Mouse (Mus musculus): Measurements from ENCODE around the gene Rbm47. TPM values are rescaled to one million over a fixed set of nuclear protein-coding genes. Genes with fewer than 3 reads are reported as not detected.

Gene Rbm47
- polyA plus RNA-seq, 1 experiment from 2014 or later, result 1.2 TPM

DNA sequence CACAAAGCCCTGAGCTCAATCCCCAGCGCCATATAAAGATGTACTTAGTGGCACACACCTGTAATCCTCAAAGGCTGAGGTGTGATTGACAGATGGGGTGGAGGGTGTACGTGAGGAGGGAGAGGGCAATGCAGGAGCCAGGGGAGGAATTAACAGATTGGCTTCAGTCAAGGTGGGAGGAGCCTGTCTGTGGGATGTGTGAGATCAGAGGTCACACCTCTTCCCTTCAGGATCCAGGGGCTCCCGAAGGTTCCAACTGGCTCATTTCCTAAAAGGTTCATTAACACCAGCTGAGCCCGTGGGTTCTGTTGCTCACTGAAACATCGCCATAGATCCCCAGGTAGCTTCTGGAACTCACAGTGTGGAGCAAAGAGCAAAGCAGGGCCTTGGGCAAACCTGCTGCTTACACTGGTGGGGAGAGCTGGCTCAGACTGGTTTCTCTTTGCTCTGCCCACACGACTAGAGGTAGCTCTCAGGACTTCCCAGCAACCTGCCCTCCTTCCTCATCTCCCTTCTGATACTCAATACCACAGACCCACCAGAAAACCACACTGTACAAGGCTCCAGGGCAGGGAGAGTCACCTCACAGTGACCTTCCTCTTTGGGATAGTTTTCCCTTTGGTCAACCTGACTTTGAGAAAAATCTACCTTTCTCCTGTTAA lies 33.2 kb downstream of the Rbm47 start:
- no peak overlapping the region for H3K27ac ChIP-seq (replicated peaks)
- no peak for ATAC-seq (ENCODE audit: low FRiP score)
- 28% methylated on average over 6 of the region's 6 CpGs for WGBS
- no peaks in the 10 kb centered on the region for H3K4me1 ChIP-seq
- H3K27me3 ChIP-seq (replicated peaks), result peaks cover 6% of the 10 kb centered on the region; the same call in 1 of the 2 replicates
- H3K4me3 ChIP-seq (replicated peaks), result no peak overlapping the region
- H3K36me3 ChIP-seq, result no peaks in the 10 kb centered on the region
- H3K9me3 ChIP-seq (replicated peaks), result no peaks in the 10 kb centered on the region
- no peak overlapping the region for H3K4me2 ChIP-seq
- H3K9ac ChIP-seq (replicated peaks), result no peak overlapping the region

DNA sequence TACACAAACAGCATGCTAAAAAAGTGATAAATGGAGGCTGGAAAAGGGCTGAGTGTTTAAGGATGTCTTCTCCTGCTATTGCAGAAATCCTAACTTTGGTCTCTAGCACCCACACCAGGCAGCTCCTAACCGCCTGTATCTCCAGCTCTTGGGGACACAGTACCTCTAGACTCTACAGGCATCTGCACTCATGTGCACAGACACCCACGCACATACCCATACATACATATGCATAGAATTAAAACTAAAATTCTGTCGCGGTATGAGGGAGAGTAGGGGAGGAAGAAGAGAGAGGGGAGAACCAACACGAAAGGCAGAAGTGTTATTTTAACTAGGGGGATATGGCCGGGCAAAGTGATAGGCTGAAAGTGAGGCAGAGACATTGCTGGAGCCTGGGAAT lies 33.7 kb downstream of the Rbm47 start:
- Histone ChIP-seq H3K4me1 (no peaks in the 10 kb centered on the region), H3K27me3 (replicated peaks) (peaks cover 6% of the 10 kb centered on the region; the same call in 1 of the 2 replicates), H3K4me3 (replicated peaks) (no peak overlapping the region), H3K27ac (replicated peaks) (no peak overlapping the region), H3K36me3 (no peaks in the 10 kb centered on the region), H3K9me3 (replicated peaks) (no peaks in the 10 kb centered on the region), H3K9ac (replicated peaks) (no peak overlapping the region), H3K4me2 (no peak overlapping the region)
- 73% methylated on average over 6 of the region's 6 CpGs for WGBS
- no peak for ATAC-seq (ENCODE audit: low FRiP score)

DNA sequence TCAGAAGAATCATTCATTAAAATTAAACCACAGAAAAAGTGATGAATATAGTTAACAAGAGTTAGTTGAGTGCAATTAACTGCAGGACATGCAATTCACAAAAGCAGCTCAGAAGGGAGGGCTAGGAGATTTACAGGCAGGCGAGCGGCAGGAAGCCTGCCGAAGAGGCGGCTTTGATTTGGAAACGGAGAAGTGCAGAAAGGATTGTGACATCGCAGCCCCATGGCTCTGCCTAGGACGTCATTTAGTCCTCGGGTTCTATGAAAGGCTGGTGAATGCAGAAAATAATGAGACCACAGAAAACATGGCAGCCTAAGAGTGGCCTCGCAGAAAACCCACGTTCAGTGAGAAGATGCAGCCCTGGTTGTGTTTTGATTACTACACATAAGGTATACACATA lies 34.3 kb downstream of the Rbm47 start:
- Histone ChIP-seq H3K9me3 (replicated peaks) (no peaks in the 10 kb centered on the region), H3K27me3 (replicated peaks) (peaks cover 6% of the 10 kb centered on the region; the same call in 1 of the 2 replicates), H3K36me3 (no peaks in the 10 kb centered on the region), H3K27ac (replicated peaks) (no peak overlapping the region), H3K4me3 (replicated peaks) (no peak overlapping the region), H3K9ac (replicated peaks) (no peak overlapping the region), H3K4me1 (no peaks in the 10 kb centered on the region), H3K4me2 (no peak overlapping the region)
- ATAC-seq (ENCODE audit: low FRiP score), result no peak
- 12% methylated on average over 10 of the region's 10 CpGs for WGBS

DNA sequence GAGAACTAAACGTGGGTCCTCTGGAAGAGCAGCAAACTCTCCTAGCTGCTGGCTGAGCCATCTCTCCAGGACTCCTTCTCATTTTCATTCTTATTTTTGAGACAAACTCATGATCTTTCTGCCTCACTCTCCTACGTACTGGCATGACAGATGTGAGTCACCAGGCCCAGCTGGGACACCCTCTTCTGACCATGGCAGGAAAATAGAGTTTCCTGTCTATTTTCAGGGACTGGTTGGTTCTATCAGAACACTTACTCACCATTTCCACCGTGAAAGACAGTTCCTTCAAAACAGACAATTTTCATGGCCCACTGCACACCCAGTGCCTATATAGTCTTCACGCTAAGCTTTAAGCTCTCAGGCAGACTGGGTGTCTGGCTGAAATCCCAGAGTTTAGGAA lies 35.7 kb downstream of the Rbm47 start:
- Histone ChIP-seq H3K9ac (replicated peaks) (no peak overlapping the region), H3K4me2 (no peak overlapping the region), H3K4me3 (replicated peaks) (no peak overlapping the region), H3K27ac (replicated peaks) (no peak overlapping the region), H3K4me1 (no peaks in the 10 kb centered on the region), H3K9me3 (replicated peaks) (no peaks in the 10 kb centered on the region), H3K27me3 (replicated peaks) (peaks cover 6% of the 10 kb centered on the region; the same call in 1 of the 2 replicates), H3K36me3 (no peaks in the 10 kb centered on the region)
- ATAC-seq (ENCODE audit: low FRiP score), result no peak
- 53% methylated on average over 4 of the region's 4 CpGs for WGBS

DNA sequence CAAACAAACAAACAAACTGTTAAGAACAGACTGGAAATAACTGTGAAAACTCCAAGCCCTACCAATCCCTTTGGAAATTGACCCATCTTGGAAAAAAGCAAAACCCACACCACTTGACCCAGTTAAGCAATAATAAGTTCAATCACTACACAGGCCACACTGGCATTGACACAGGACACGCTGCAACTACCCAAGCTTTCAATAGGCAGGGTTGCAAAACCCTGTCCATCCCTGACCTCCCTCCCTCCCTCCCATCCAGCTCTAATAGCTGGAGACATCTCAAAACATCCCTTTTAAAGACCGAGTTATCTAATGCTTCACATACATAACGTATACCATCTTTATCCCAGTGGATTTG lies 37.1 kb downstream of the Rbm47 start:
- H3K4me3 ChIP-seq (replicated peaks), result no peak overlapping the region
- no peaks in the 10 kb centered on the region for H3K4me1 ChIP-seq
- ATAC-seq (ENCODE audit: low FRiP score), result no peak
- WGBS, result 82% methylated on average over 3 of the region's 3 CpGs
- no peaks in the 10 kb centered on the region for H3K9me3 ChIP-seq (replicated peaks)
- H3K9ac ChIP-seq (replicated peaks), result no peak overlapping the region
- peaks cover 6% of the 10 kb centered on the region; the same call in 1 of the 2 replicates for H3K27me3 ChIP-seq (replicated peaks)
- no peaks in the 10 kb centered on the region for H3K36me3 ChIP-seq
- H3K4me2 ChIP-seq, result no peak overlapping the region
- no peak overlapping the region for H3K27ac ChIP-seq (replicated peaks)

DNA sequence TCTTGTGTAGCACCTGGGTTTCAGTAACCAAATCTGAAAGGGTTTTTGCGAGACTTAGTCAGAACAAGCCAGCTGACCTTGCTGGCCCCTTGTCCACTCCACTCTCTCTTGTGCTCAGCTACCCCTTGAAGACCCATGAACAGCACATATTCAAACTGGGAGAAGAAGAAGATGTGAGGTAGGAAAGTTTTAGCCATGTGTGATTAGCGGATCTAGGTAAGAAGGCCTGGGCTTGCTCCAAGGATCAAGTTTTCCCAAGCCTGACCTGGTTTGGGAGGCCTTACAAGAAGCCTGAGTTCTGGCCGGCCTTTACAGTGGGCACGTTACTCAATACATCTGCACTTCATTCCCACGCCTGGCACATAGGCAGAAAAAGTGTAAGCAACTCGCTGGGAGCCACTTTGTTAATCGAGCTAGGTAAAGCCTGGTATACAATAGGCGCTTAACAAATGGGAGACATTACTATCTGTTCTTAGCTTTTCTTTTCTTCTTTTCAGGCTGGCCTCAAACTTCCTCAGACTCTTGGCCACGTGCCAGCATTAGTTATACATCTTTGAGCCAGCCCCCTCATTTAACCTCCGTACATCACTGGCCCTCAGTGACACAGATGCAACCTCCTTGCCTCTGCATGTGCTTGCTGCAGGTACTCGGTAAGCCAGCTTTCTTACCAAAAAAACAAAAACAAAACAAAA lies 37.6 kb downstream of the Rbm47 start:
- no peak overlapping the region for H3K4me3 ChIP-seq (replicated peaks)
- H3K4me2 ChIP-seq, result no peak overlapping the region
- peaks cover 6% of the 10 kb centered on the region; the same call in 1 of the 2 replicates for H3K27me3 ChIP-seq (replicated peaks)
- ATAC-seq (ENCODE audit: low FRiP score), result no peak
- no peaks in the 10 kb centered on the region for H3K9me3 ChIP-seq (replicated peaks)
- H3K4me1 ChIP-seq, result no peaks in the 10 kb centered on the region
- whole genome bisulfite sequencing, result 56% methylated on average over 11 of the region's 11 CpGs
- H3K9ac ChIP-seq (replicated peaks), result no peak overlapping the region
- H3K27ac ChIP-seq (replicated peaks), result no peak overlapping the region
- H3K36me3 ChIP-seq, result no peaks in the 10 kb centered on the region

DNA sequence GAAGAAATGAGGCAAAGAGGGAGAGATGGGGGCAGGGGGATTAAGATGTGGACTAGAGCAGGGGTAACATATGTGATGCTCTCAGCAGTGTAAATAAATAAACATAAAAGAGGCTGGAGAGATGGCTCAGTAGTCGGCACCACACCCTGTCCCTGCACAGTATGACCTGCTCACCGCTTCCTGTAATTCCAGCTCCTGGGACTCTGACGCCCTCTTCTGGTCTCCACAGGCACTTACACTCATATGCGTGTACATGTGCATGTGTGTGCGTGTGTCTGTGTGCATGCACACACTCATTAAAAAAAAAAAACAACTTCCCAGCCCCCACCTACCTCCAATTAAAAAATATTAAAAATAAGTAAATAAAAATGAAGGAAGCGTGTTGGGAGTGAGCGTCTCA lies 38.3 kb downstream of the Rbm47 start:
- no peaks in the 10 kb centered on the region for H3K9me3 ChIP-seq (replicated peaks)
- ATAC-seq (ENCODE audit: low FRiP score), result no peak
- peaks cover 6% of the 10 kb centered on the region; the same call in 1 of the 2 replicates for H3K27me3 ChIP-seq (replicated peaks)
- H3K9ac ChIP-seq (replicated peaks), result no peak overlapping the region
- 96% methylated on average over 7 of the region's 7 CpGs for WGBS
- H3K4me2 ChIP-seq, result no peak overlapping the region
- H3K36me3 ChIP-seq, result no peaks in the 10 kb centered on the region
- H3K4me1 ChIP-seq, result no peaks in the 10 kb centered on the region
- H3K27ac ChIP-seq (replicated peaks), result no peak overlapping the region
- H3K4me3 ChIP-seq (replicated peaks), result no peak overlapping the region

DNA sequence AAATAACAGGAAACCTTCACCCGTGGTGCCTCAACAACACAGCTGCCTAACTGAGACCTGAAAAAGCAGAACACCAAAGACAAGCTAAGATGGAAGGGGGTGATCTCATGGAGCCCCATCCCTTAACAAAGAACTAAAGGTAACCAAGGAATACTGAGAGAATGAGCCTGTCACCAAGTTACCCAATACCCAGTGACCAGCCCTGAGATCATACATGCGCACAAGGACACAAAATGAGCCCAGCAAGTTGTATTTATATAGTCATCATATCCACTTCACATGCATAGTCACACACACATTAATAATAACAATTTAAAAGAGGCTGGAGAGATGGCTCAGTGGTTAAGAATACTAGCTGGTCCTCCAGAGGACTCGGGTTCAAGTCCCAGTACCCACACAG lies 44.0 kb downstream of the Rbm47 start:
- H3K9ac ChIP-seq (replicated peaks), result no peak overlapping the region
- 89% methylated on average over 3 of the region's 3 CpGs for WGBS
- no peak overlapping the region for H3K4me3 ChIP-seq (replicated peaks)
- H3K4me2 ChIP-seq, result no peak overlapping the region
- H3K4me1 ChIP-seq, result no peaks in the 10 kb centered on the region
- ATAC-seq (ENCODE audit: low FRiP score), result no peak
- no peak overlapping the region for H3K27ac ChIP-seq (replicated peaks)
- H3K9me3 ChIP-seq (replicated peaks), result no peaks in the 10 kb centered on the region
- no peaks in the 10 kb centered on the region for H3K36me3 ChIP-seq
- no peaks in the 10 kb centered on the region for H3K27me3 ChIP-seq (replicated peaks)

DNA sequence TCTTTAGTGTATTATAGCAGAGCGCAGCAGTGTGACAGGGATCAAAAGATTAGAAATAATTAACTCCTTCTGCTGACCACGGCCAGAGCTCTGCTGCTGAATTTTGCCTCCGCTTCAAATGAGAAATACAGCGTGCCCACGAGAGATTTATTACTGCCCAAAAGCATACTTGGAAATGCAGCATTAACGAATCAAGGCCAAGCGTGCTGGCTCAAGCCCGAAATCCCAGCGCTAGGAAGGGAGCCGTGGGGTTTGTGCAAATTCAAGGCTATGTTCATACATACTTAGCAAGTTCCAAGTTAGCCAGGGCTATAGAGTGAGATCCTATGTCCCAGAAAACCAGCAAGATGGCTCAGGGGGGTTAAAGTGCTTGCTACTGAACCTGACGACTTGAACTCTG lies 47.5 kb downstream of the Rbm47 start:
- H3K9ac ChIP-seq (replicated peaks), result no peak overlapping the region
- H3K27me3 ChIP-seq (replicated peaks), result no peaks in the 10 kb centered on the region
- no peak overlapping the region for H3K4me2 ChIP-seq
- H3K36me3 ChIP-seq, result no peaks in the 10 kb centered on the region
- 72% methylated on average over 11 of the region's 11 CpGs for WGBS
- no peaks in the 10 kb centered on the region for H3K9me3 ChIP-seq (replicated peaks)
- H3K4me1 ChIP-seq, result no peaks in the 10 kb centered on the region
- no peak overlapping the region for H3K27ac ChIP-seq (replicated peaks)
- H3K4me3 ChIP-seq (replicated peaks), result no peak overlapping the region
- no peak for ATAC-seq (ENCODE audit: low FRiP score)

DNA sequence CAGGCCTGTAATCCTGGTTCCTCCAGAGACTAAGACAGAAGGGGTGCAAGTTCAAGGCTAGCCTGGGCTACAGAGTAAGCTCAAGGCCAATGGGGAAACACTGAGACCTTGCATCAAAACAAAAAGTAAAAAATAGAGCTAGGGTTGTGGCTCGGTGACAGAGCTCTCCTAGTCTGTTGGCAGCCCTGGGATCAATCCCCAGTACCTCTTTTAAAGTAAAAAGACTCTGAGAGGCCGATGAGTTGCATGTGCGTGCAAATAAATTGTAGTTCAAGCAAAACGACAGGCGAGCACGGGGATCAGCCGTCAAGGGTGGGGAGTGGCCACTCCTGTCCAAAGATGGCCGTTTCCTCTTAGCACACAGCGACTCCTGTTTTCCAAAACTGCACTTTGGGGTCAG lies 48.0 kb downstream of the Rbm47 start:
- H3K4me3 ChIP-seq (replicated peaks), result no peak overlapping the region
- no peak overlapping the region for H3K27ac ChIP-seq (replicated peaks)
- 88% methylated on average over 9 of the region's 9 CpGs for WGBS
- H3K9me3 ChIP-seq (replicated peaks), result no peaks in the 10 kb centered on the region
- H3K36me3 ChIP-seq, result no peaks in the 10 kb centered on the region
- H3K27me3 ChIP-seq (replicated peaks), result no peaks in the 10 kb centered on the region
- no peak overlapping the region for H3K9ac ChIP-seq (replicated peaks)
- no peaks in the 10 kb centered on the region for H3K4me1 ChIP-seq
- no peak for ATAC-seq (ENCODE audit: low FRiP score)
- H3K4me2 ChIP-seq, result no peak overlapping the region

DNA sequence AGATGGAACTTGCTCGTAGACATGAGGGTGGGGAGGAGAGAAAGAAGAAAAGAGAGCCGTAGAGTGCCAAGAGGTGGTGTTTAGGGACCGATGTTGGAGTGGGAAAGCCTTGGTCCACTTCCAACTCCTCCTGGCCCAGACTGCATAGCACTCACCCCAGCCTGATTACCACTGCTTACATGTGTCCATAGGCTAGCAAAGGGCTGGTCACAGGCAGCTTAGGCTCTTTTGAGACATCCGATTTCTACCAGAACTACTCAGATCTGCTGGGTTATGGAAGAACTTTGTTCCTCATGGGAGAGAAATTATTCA lies 48.9 kb downstream of the Rbm47 start:
- Histone ChIP-seq H3K9ac (replicated peaks) (no peak overlapping the region), H3K4me2 (no peak overlapping the region), H3K27me3 (replicated peaks) (no peaks in the 10 kb centered on the region), H3K27ac (replicated peaks) (no peak overlapping the region), H3K36me3 (no peaks in the 10 kb centered on the region), H3K4me3 (replicated peaks) (no peak overlapping the region), H3K9me3 (replicated peaks) (no peaks in the 10 kb centered on the region), H3K4me1 (no peaks in the 10 kb centered on the region)
- WGBS, result 85% methylated on average over 4 of the region's 4 CpGs
- ATAC-seq (ENCODE audit: low FRiP score), result no peak

DNA sequence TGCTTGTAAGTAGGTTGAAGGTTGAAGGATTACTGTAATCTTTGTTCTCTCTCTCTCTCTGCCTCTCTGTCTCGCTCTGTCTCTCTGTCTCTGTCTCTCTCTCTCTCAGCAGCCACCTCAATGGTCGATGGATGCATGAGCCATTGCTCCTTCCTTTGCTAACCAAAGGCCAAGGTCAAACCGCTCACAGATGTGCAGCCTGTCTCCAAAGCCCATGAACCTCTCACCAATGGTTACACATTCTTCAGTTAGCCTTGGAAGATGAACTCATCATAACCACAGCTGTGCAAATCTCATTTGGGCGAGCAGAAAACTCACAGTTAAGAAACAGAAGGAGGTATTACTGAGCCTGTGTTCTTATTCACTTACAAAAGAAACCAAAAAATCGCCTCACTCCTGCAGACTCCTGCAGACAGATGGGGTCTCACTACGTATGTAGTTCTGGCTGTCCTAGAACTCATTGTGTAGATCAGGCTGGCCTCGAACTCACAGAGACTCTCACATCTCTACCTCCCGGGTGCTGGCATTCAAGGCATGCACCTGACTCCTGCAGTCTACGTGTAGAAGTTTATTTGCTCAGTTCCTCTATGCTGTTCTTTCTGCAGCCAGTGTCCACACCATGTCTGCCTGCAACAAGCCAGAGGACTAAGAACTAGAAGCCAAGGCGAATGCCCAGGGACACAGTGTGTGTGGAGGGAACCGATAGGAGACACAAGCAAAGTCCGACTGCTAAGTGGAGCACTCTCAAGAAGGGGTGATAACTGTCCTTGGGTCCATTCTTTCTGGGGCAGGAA lies 49.4 kb downstream of the Rbm47 start:
- no peaks in the 10 kb centered on the region for H3K4me1 ChIP-seq
- no peaks in the 10 kb centered on the region for H3K27me3 ChIP-seq (replicated peaks)
- H3K9ac ChIP-seq (replicated peaks), result no peak overlapping the region
- no peak overlapping the region for H3K4me2 ChIP-seq
- H3K4me3 ChIP-seq (replicated peaks), result no peak overlapping the region
- 93% methylated on average over 12 of the region's 12 CpGs for WGBS
- no peak overlapping the region for H3K27ac ChIP-seq (replicated peaks)
- H3K9me3 ChIP-seq (replicated peaks), result no peaks in the 10 kb centered on the region
- no peaks in the 10 kb centered on the region for H3K36me3 ChIP-seq
- ATAC-seq (ENCODE audit: low FRiP score), result no peak

Data from neural tube, embryonic 15.5 days (tissue).